Mouse (Mus musculus) forebrain, embryonic 14.5 days (tissue): ENCODE data around the gene Ptprd. TPM values are rescaled to one million over a fixed set of nuclear protein-coding genes. Genes with fewer than 3 reads are reported as not detected.

ENCODE experiments used
- ATAC-seq: fragments of 200-750 bp; cut with Nextera tagmentation; 2 replicates; pipeline ENCODE4 v1.8.0; 2017; ENCODE audit warnings: mild to moderate bottlenecking, moderate library complexity
- DNase-seq: peaks from one replicate; pipeline ENCODE4 v3.0.0-alpha.2; 2015; ENCODE audit warnings: low spot score
- H3K27ac ChIP-seq: fragments of 300-500 bp; sonication (generic); 2 replicates; pipeline ENCODE4 v1.5.1; 2014; ENCODE audit warnings: low read depth, mild to moderate bottlenecking, control low read depth, low read length, moderate library complexity
- H3K27me3 ChIP-seq: fragments of 300-500 bp; sonication (generic); replicated peaks from 2 replicates; pipeline ENCODE4 v1.6.1; 2014; ENCODE audit warnings: low read length, control low read depth, mixed read lengths; ENCODE audit not compliant: control insufficient read depth, insufficient read depth
- H3K36me3 ChIP-seq: fragments of 300-500 bp; sonication (generic); 2 replicates; pipeline ENCODE4 v1.6.1; 2014; ENCODE audit warnings: low read length, control low read depth; ENCODE audit not compliant: control insufficient read depth, insufficient read depth
- H3K4me1 ChIP-seq: fragments of 300-500 bp; sonication (generic); 2 replicates; pipeline ENCODE4 v1.6.1; 2014; ENCODE audit warnings: antibody characterized with exemption, low read length, control low read depth; ENCODE audit not compliant: control insufficient read depth, insufficient read depth
- H3K4me2 ChIP-seq: fragments of 300-500 bp; sonication (generic); 2 replicates; pipeline ENCODE4 v1.6.1; 2014; ENCODE audit warnings: mild to moderate bottlenecking, control low read depth, low read length
- H3K4me3 ChIP-seq: fragments of 300-500 bp; sonication (generic); 2 replicates; pipeline ENCODE4 v1.5.1; 2014; ENCODE audit warnings: low read depth, low read length, control low read depth
- H3K9ac ChIP-seq: fragments of 300-500 bp; sonication (generic); 2 replicates; pipeline ENCODE4 v1.6.1; 2014; ENCODE audit warnings: mild to moderate bottlenecking, low read length, control low read depth, moderate library complexity
- H3K9me3 ChIP-seq: fragments of 300-500 bp; sonication (generic); replicated peaks from 2 replicates; pipeline ENCODE4 v1.6.1; 2016; ENCODE audit warnings: low read length, control low read depth, mixed read lengths; ENCODE audit not compliant: control insufficient read depth
- WGBS: fragments of 180-500 bp; shearing (Covaris S2); extraction: QIAGEN DNeasy Blood & Tissue Kit; methylation state at CpG from one replicate; pipeline ENCODE4 v1.1.7; 2014; 5-methylcytosine and 5-hydroxymethylcytosine counted together
- polyA plus RNA-seq: library from polyadenylated mRNA; unstranded; fragments of >200 nt; fragmentation: Nextera tagmentation; extraction: Ambion mirVana; gene quantifications from 2 replicates; pipeline ENCODE4 v1.2.1, GENCODE M21; 2014

Gene Ptprd
- polyA plus RNA-seq, 1 experiment from 2014 or later: 43.3 TPM

- Histone ChIP-seq H3K4me1 (no peaks in the 10 kb centered on the region), H3K4me2 (no peak overlapping the region), H3K9me3 (no peaks in the 10 kb centered on the region), H3K9ac (no peak overlapping the region), H3K27me3 (no peaks in the 10 kb centered on the region), H3K36me3 (no peaks in the 10 kb centered on the region), H3K4me3 (no peak overlapping the region), H3K27ac (no peak overlapping the region)
- WGBS: 90% methylated on average over 2 of the region's 2 CpGs
- DNase-seq (no peak), ATAC-seq (no peak)
Measured at GRCm38 (mm10) chr4:76315977-76316376, 1895.8 kb downstream of the Ptprd start.

- WGBS: 68% methylated on average over 3 of the region's 3 CpGs
- H3K4me2 ChIP-seq: no peak overlapping the region
Measured at GRCm38 (mm10) chr4:76313749-76314148, 1898.0 kb downstream of the Ptprd start.

GRCm38 (mm10) chr4:76312593-76312992 lies 1899.2 kb downstream of the Ptprd start:
- no peak for ATAC-seq
- H3K9ac ChIP-seq: no peak overlapping the region
- H3K4me1 ChIP-seq: no peaks in the 10 kb centered on the region
- no peaks in the 10 kb centered on the region for H3K36me3 ChIP-seq
- H3K9me3 ChIP-seq: no peaks in the 10 kb centered on the region
- no peak overlapping the region for H3K4me3 ChIP-seq
- 84% methylated on average over 3 of the region's 3 CpGs for WGBS
- H3K27ac ChIP-seq: no peak overlapping the region
- H3K4me2 ChIP-seq: no peak overlapping the region
- no peak for DNase-seq
- no peaks in the 10 kb centered on the region for H3K27me3 ChIP-seq

More at GRCm38 (mm10) chr4:76313749-76314148, 1898.0 kb downstream of the Ptprd start:
- no peaks in the 10 kb centered on the region for H3K4me1 ChIP-seq
- H3K36me3 ChIP-seq: no peaks in the 10 kb centered on the region
- ATAC-seq: no peak
- no peak overlapping the region for H3K27ac ChIP-seq
- no peak overlapping the region for H3K9ac ChIP-seq
- no peaks in the 10 kb centered on the region for H3K27me3 ChIP-seq
- DNase-seq: no peak
- no peak overlapping the region for H3K4me3 ChIP-seq
- no peaks in the 10 kb centered on the region for H3K9me3 ChIP-seq

GRCm38 (mm10) chr4:76305987-76306386 lies 1905.8 kb downstream of the Ptprd start:
- no peaks in the 10 kb centered on the region for H3K36me3 ChIP-seq
- 84% methylated on average over 5 of the region's 5 CpGs for WGBS
- H3K4me1 ChIP-seq: no peaks in the 10 kb centered on the region
- no peaks in the 10 kb centered on the region for H3K9me3 ChIP-seq
- H3K4me2 ChIP-seq: no peak overlapping the region
- no peak overlapping the region for H3K27ac ChIP-seq
- no peak overlapping the region for H3K4me3 ChIP-seq
- no peaks in the 10 kb centered on the region for H3K27me3 ChIP-seq
- no peak overlapping the region for H3K9ac ChIP-seq
- ATAC-seq: no peak
- DNase-seq: no peak

GRCm38 (mm10) chr4:76297375-76297774 lies 1914.4 kb downstream of the Ptprd start:
- WGBS: 83% methylated on average over 3 of the region's 3 CpGs

GRCm38 (mm10) chr4:76292733-76293357 lies 1918.9 kb downstream of the Ptprd start:
- 79% methylated on average over 8 of the region's 8 CpGs for WGBS
- ATAC-seq: no peak
- Histone ChIP-seq H3K9ac (no peak overlapping the region), H3K9me3 (no peaks in the 10 kb centered on the region), H3K36me3 (no peaks in the 10 kb centered on the region), H3K27ac (no peak overlapping the region), H3K4me1 (no peaks in the 10 kb centered on the region; the same call in 1 of the 2 replicates), H3K4me3 (no peak overlapping the region), H3K27me3 (no peaks in the 10 kb centered on the region), H3K4me2 (no peak overlapping the region)
- no peak for DNase-seq

More at GRCm38 (mm10) chr4:76297375-76297774, 1914.4 kb downstream of the Ptprd start:
- no peaks in the 10 kb centered on the region for H3K36me3 ChIP-seq
- H3K4me2 ChIP-seq: no peak overlapping the region
- ATAC-seq (no peak), DNase-seq (no peak)
- H3K9me3 ChIP-seq: no peaks in the 10 kb centered on the region
- no peak overlapping the region for H3K9ac ChIP-seq
- no peak overlapping the region for H3K4me3 ChIP-seq
- no peaks in the 10 kb centered on the region for H3K27me3 ChIP-seq
- H3K27ac ChIP-seq: no peak overlapping the region
- no peaks in the 10 kb centered on the region for H3K4me1 ChIP-seq

GRCm38 (mm10) chr4:76290484-76290818 lies 1921.3 kb downstream of the Ptprd start:
- no peaks in the 10 kb centered on the region for H3K9me3 ChIP-seq
- H3K4me2 ChIP-seq: no peak overlapping the region
- DNase-seq: no peak
- H3K4me1 ChIP-seq: peaks cover 10% of the 10 kb centered on the region
- no peak for ATAC-seq
- no peak overlapping the region for H3K9ac ChIP-seq
- 53% methylated on average over 1 of the region's 1 CpGs for WGBS
- H3K27me3 ChIP-seq: no peaks in the 10 kb centered on the region
- H3K36me3 ChIP-seq: no peaks in the 10 kb centered on the region
- H3K27ac ChIP-seq: no peak overlapping the region
- H3K4me3 ChIP-seq: no peak overlapping the region

- Histone ChIP-seq H3K4me3 (no peak overlapping the region), H3K4me2 (no peak overlapping the region), H3K9me3 (no peaks in the 10 kb centered on the region), H3K9ac (no peak overlapping the region), H3K27ac (no peak overlapping the region), H3K27me3 (no peaks in the 10 kb centered on the region), H3K36me3 (no peaks in the 10 kb centered on the region), H3K4me1 (peaks cover 11% of the 10 kb centered on the region)
- ATAC-seq (no peak), DNase-seq (no peak)
- WGBS: 34% methylated on average over 12 of the region's 12 CpGs
Measured at GRCm38 (mm10) chr4:76289612-76290483, 1921.9 kb downstream of the Ptprd start.

GRCm38 (mm10) chr4:76286016-76286415 lies 1925.7 kb downstream of the Ptprd start:
- H3K9me3 ChIP-seq: no peaks in the 10 kb centered on the region
- H3K4me3 ChIP-seq: no peak overlapping the region
- H3K4me2 ChIP-seq: no peak overlapping the region
- H3K9ac ChIP-seq: no peak overlapping the region
- H3K36me3 ChIP-seq: no peaks in the 10 kb centered on the region
- 15% methylated on average over 2 of the region's 2 CpGs for WGBS
- peaks cover 11% of the 10 kb centered on the region for H3K4me1 ChIP-seq
- ATAC-seq: peak; percentile 66; the same call in 1 of the 2 replicates
- peak; percentile 77 for DNase-seq
- H3K27me3 ChIP-seq: no peaks in the 10 kb centered on the region
- H3K27ac ChIP-seq: 0 out of 2 replicates have a peak overlapping the region, but pooled peaks have one; percentile 27
